Mouse (Mus musculus): ENCODE results near the gene Hist1h2ae. TPM values are rescaled to one million over a fixed set of nuclear protein-coding genes. Genes with fewer than 3 reads are reported as not detected.
A peak's percentile ranks its signal among the peaks of the same experiment; 100 is the strongest.
"Not testable (repeated sequence)": the region's sequence is repeated elsewhere in the genome, so short reads cannot be mapped to it uniquely, and the experiment has no call there.

Hist1h2ae gene
- polyA plus RNA-seq, 1 experiment = 5.2 TPM

GRCm38 (mm10) chr13:23575271-23575851 is 4.3 kb upstream of the Hist1h2ae start, which contains the start of gene Hist1h3d:
Gene Hist1h3d (plus strand): TSS chr13:23575763.
- H3K9me3 ChIP-seq (ENCODE audit: control insufficient read depth, low read length) = no peaks in the 10 kb centered on the region
- H3K27me3 ChIP-seq (ENCODE audit: control insufficient read depth) = no peaks in the 10 kb centered on the region
- TF ChIP-seq TAL1 (IDR thresholded peaks at IDR 0.05; ENCODE audit: low read length) (no peak), GATA1 (IDR thresholded peaks at IDR 0.05; ENCODE audit: low read length) (no peak)
- H3K4me1 ChIP-seq (ENCODE audit: control insufficient read depth) = peaks cover 39% of the 10 kb centered on the region
- peaks cover 11% of the 10 kb centered on the region for H3K36me3 ChIP-seq (ENCODE audit: control insufficient read depth)
- peak within 1 kb of the TSS; percentile 76 for H3K4me3 ChIP-seq (replicated peaks)

- Histone ChIP-seq H3K4me1 (ENCODE audit: control insufficient read depth) (peaks cover 39% of the 10 kb centered on the region), H3K4me3 (replicated peaks) (peak overlapping the region; percentile 64)
- not testable (repeated sequence) for H3K9me3 ChIP-seq (ENCODE audit: control insufficient read depth, low read length); H3K36me3 ChIP-seq (ENCODE audit: control insufficient read depth); H3K27me3 ChIP-seq (ENCODE audit: control insufficient read depth)
Measured at GRCm38 (mm10) chr13:23574546-23575170, 3.6 kb upstream of the Hist1h2ae start.

- H3K9me3 ChIP-seq (ENCODE audit: control insufficient read depth, low read length); H3K27me3 ChIP-seq (ENCODE audit: control insufficient read depth); H3K36me3 ChIP-seq (ENCODE audit: control insufficient read depth): not testable (repeated sequence)
- Histone ChIP-seq H3K4me3 (replicated peaks) (peak within 1 kb of the TSS; percentile 72), H3K4me1 (ENCODE audit: control insufficient read depth) (peaks cover 39% of the 10 kb centered on the region)
Measured at GRCm38 (mm10) chr13:23573898-23574524, 3.0 kb upstream of the Hist1h2ae start, which contains the start of the genes Hist1h2bf and Hist1h2ad. Gene Hist1h2bf (minus strand): TSS chr13:23574196. Gene Hist1h2ad (plus strand): TSS chr13:23574381.

- not testable (repeated sequence) for H3K27me3 ChIP-seq (ENCODE audit: control insufficient read depth); H3K9me3 ChIP-seq (ENCODE audit: control insufficient read depth, low read length); H3K36me3 ChIP-seq (ENCODE audit: control insufficient read depth)
- H3K4me1 ChIP-seq (ENCODE audit: control insufficient read depth) = peaks cover 39% of the 10 kb centered on the region
- H3K4me3 ChIP-seq (replicated peaks) = peak overlapping the region; percentile 72
Measured at GRCm38 (mm10) chr13:23573034-23573897, 2.2 kb upstream of the Hist1h2ae start.

- no peaks in the 10 kb centered on the region for H3K9me3 ChIP-seq (ENCODE audit: control insufficient read depth, low read length)
- TF ChIP-seq TAL1 (IDR thresholded peaks at IDR 0.05; ENCODE audit: low read length) (no peak), GATA1 (IDR thresholded peaks at IDR 0.05; ENCODE audit: low read length) (no peak)
- peaks cover 40% of the 10 kb centered on the region for H3K4me1 ChIP-seq (ENCODE audit: control insufficient read depth)
- peaks cover 2% of the 10 kb centered on the region for H3K36me3 ChIP-seq (ENCODE audit: control insufficient read depth)
- H3K27me3 ChIP-seq (ENCODE audit: control insufficient read depth) = no peaks in the 10 kb centered on the region
- H3K4me3 ChIP-seq (replicated peaks) = peak overlapping the region; percentile 72
Measured at GRCm38 (mm10) chr13:23572218-23573033, 1.4 kb upstream of the Hist1h2ae start.

- Histone ChIP-seq H3K4me3 (replicated peaks) (peak overlapping the region; percentile 72), H3K4me1 (ENCODE audit: control insufficient read depth) (peaks cover 39% of the 10 kb centered on the region)
- H3K36me3 ChIP-seq (ENCODE audit: control insufficient read depth); H3K9me3 ChIP-seq (ENCODE audit: control insufficient read depth, low read length); H3K27me3 ChIP-seq (ENCODE audit: control insufficient read depth): not testable (repeated sequence)
Measured at GRCm38 (mm10) chr13:23571504-23572217, 641 bp upstream of the Hist1h2ae start.

- H3K9me3 ChIP-seq (ENCODE audit: control insufficient read depth, low read length); H3K27me3 ChIP-seq (ENCODE audit: control insufficient read depth); H3K36me3 ChIP-seq (ENCODE audit: control insufficient read depth): not testable (repeated sequence)
- Histone ChIP-seq H3K4me1 (ENCODE audit: control insufficient read depth) (peaks cover 43% of the 10 kb centered on the region), H3K4me3 (replicated peaks) (peak overlapping the region; percentile 68)
Measured at GRCm38 (mm10) chr13:23570261-23571021, 579 bp downstream of the Hist1h2ae start.

- H3K36me3 ChIP-seq (ENCODE audit: control insufficient read depth) = no peaks in the 10 kb centered on the region
- H3K9me3 ChIP-seq (ENCODE audit: control insufficient read depth, low read length) = no peaks in the 10 kb centered on the region
- TF ChIP-seq TAL1 (IDR thresholded peaks at IDR 0.05; ENCODE audit: low read length) (no peak), GATA1 (IDR thresholded peaks at IDR 0.05; ENCODE audit: low read length) (no peak)
- peaks cover 55% of the 10 kb centered on the region for H3K4me1 ChIP-seq (ENCODE audit: control insufficient read depth)
- no peaks in the 10 kb centered on the region for H3K27me3 ChIP-seq (ENCODE audit: control insufficient read depth)
- H3K4me3 ChIP-seq (replicated peaks) = no peak overlapping the region
Measured at GRCm38 (mm10) chr13:23564482-23564881, 6.5 kb downstream of the Hist1h2ae start.
